Mouse (Mus musculus) CD4-positive helper T cell, adult 2 months (primary cell): ENCODE data around the gene Qsox2.

ENCODE experiments used
- DNase-seq: peaks from one replicate; pipeline ENCODE4 v3.0.0-alpha.2; 2012; ENCODE audit warnings: low read depth, missing footprints, low spot score

The Qsox2 gene

DNA sequence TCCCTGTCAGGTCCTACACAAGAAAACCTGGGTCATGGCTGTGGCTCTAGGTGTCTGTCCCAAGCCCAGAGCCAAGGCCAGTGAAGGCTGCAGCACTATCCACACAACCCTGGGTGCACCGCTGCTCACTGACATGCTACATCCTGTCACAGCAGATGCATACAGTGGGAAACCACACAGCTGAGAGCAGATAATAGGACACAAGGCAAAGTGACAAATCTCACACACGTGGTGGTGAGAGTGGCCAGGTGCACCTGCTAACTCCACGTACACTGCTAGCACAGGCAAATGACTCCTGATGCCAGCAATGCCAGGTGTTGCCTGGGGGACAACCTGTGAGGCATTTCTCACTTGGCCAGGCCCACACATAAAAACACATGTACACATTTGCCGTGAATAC, 12.1 kb downstream of the Qsox2 start:
- DNase-seq, result no peak

GRCm38 (mm10) chr2:26223961-26224360, 13.4 kb downstream of the Qsox2 start:
- DNase-seq, result no peak

DNA sequence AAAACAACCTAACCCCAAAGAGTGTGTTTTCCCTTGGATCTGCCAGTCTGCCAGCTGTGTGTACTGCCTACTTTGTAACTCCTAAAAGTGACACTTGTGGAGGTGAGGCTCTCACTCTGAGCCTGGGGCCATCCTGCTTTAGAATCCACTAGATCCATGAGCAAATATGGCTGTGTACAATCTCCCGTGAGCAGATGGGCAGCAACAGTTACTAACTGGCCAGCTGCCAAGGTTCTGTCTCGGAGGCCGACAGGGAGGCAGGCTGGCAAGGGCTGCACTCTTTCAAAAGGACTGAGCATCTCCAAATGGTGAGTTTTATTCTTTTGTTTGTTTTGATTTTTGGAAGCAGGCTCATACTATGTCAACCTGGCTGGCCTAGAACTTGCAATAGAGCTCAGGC, 22.8 kb downstream of the Qsox2 start:
- no peak for DNase-seq

GRCm38 (mm10) chr2:26209566-26209965, 27.8 kb downstream of the Qsox2 start:
- no peak for DNase-seq

DNA sequence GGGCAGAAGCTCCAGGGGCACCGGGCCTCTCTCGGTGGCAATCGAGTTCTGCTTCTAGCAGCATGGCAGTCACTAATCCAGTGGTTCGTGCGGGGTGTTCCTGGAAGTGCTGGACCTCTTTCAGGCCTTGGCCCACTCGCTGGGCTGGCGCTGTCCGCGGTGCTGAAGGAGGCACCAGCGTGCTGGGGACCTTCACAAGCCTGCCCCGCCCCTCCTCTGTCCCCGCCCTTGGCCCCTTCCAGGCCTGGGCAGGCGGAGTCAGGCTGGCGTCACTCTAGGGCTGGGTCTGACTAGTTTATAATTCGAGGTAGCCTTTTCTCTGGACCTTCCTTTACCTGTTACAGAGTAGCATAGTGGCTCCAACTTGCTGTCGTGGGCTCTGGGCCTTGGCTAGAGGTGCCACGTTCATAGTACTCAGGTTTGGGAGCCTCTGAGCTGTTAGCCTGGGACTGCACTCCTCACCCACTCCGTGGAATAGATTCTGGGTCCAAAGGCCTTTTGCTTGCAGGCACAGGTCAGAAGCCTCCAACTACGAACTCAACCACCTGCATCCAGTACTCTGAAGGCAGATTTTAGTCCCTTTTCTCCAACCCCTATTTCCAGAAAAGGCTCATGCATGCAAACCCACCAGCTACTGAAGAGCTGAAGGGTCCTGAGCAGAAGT, 29.1 kb downstream of the Qsox2 start, which contains the start of gene Lhx3:
Gene Lhx3 (minus strand): TSS at position 164 of the 664 bp plus-strand sequence.
- peak; percentile 29 for DNase-seq

DNA sequence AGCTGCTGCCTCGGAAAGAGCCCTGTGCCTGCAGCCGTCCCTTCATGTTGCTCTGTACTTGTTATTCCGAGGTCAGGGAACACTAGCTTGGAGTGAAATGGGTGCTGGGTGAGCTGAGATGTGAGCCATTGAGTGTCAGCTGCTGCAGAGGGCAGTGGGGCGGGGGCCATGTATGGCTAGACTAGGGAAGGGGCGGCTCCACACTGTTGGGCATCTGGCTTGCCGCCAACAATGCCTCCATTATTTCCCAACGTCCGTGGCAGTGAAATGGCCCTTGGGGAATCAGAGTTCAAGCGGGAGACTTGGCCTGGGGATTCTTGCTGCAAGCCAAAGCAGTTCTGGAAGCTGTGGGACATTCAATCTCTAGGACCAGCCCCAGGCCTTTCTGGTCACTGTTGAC, 29.8 kb downstream of the Qsox2 start:
- no peak for DNase-seq

- DNase-seq, result no peak
Measured at GRCm38 (mm10) chr2:26205761-26206160, 31.6 kb downstream of the Qsox2 start.

- no peak for DNase-seq
Measured at GRCm38 (mm10) chr2:26205126-26205525, 32.2 kb downstream of the Qsox2 start.

DNA sequence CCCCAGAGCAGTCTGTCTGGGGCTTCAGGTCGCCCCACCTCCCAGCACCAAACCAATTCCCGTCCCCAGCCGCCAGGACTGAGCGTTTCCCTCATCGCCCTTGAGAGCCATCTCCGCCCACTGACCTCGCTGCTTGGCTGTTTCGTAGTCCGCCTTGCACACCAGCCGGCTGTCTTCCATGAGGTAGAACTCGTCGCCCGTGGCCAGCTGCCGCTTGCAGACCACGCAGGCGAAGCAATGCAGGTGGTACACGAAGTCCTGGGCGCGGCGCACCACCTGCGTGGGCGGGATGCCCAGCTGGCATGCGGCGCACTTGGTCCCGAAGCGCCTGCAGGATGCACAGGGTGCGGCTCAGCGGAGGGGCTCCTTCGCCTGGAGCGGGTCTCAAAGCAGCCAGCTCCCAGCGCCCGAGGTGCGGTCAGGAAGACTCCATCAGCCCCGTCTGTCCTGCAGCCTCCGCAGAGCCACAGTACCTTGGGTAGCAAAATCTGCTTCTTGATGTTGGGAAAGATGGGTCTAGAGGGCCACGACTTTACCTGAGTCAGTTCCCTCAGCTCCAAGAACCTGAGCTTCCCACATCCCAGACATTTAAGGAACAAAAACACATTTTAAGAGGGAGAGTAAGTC, 34.4 kb downstream of the Qsox2 start:
- no peak for DNase-seq

GRCm38 (mm10) chr2:26201926-26202848, 35.1 kb downstream of the Qsox2 start:
- DNase-seq, result no peak

- DNase-seq, result no peak
Measured at GRCm38 (mm10) chr2:26198488-26198887, 38.8 kb downstream of the Qsox2 start.

- DNase-seq, result no peak
Measured at GRCm38 (mm10) chr2:26194552-26195339, 42.6 kb downstream of the Qsox2 start.

- peak; percentile 14 for DNase-seq
Measured at GRCm38 (mm10) chr2:26188517-26188916, 48.8 kb downstream of the Qsox2 start.

DNA sequence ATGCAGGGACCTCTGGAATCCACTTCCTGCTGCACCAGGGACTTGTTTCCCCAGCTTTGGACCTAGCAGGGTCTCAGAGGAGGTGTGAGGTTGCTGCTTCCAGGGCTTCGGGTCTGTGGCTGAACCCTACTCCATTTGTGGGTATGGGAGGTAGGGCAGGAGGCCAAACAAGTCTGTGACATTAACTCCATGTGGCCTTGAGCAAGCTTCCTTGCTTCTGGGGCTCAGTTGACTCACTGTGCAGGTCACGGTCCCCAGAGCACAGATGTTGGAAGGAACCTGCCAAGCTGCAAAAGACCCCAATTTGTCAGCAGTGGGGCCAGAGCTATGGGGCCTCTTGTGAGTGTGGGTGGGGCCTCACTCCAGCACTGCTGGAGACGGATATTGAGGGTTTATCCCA, 53.0 kb downstream of the Qsox2 start:
- DNase-seq, result no peak

- peak; percentile 15 for DNase-seq
Measured at GRCm38 (mm10) chr2:26182646-26183045, 54.7 kb downstream of the Qsox2 start.

DNA sequence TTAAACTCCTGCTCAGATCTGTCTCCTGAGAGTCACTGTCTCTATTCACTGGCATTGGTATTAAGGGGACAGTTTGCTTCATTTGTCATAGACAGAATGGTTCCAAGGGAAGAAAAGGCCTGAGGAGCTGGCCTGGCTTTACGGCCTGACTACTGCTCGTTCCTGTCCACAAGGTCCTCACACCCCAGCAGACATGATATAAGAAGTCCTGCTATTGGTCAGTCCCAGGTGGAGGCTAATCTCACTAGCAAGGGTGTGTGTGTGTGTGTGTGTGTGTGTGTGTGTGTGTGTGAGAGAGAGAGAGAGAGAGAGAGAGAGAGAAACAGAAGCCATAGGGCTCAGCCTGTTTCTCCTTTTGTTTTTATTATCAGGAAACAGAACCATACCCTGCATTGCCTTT, 60.1 kb downstream of the Qsox2 start:
- no peak for DNase-seq

- no peak for DNase-seq
Measured at GRCm38 (mm10) chr2:26176731-26177130, 60.6 kb downstream of the Qsox2 start.

DNA sequence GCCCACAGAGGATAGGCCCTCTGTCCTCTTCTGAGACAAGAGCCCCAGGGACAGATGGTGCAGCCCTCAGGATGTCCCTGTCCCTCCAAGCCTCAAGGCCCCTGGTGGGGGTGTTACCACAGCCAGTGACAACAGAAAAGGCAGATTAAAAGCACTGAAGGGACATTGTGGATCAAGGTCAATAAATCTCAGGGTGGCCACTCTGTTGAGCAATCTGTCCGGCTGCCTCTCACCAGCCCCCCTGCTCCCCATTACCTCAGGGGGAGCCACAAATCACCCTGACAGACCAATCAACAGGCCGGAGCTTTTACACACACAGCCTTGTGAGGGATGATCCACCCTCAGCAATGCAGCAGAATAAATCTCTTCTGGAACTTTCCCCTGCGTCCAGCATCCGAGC, 62.1 kb downstream of the Qsox2 start:
- DNase-seq, result no peak

- DNase-seq, result no peak
Measured at GRCm38 (mm10) chr2:26172166-26172565, 65.2 kb downstream of the Qsox2 start.

DNA sequence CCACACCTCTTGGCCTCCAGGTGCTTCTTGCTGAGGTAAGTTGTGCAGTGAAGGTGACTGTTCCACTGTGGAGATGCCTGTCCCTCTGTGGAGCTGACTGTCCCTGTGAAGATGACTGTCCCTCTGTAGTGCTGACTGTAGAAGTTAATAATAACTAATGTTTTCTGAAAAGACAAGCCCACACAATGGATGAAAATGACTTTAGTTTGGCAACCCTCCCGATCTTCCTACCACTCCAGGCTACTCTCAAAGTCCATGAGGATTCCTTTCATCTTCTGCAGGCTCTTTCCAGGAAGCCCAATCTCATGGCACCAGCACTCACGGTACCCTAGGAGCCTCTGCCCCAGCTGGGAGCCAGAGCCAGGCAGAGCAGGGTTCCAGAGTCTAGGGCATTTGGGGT, 66.9 kb downstream of the Qsox2 start:
- no peak for DNase-seq

- no peak for DNase-seq
Measured at GRCm38 (mm10) chr2:26168843-26169579, 68.3 kb downstream of the Qsox2 start.
